Mouse (Mus musculus) hindbrain, embryonic 10.5 days (tissue): ENCODE results near the gene Galnt9. TPM values are rescaled to one million over a fixed set of nuclear protein-coding genes. Genes with fewer than 3 reads are reported as not detected.

Experiments
- DNase-seq: peaks from one replicate; pipeline ENCODE4 v3.0.0-alpha.2; 2017; ENCODE audit warnings: low spot score
- H3K27ac ChIP-seq: fragments of 300-500 bp; sonication (generic); 2 replicates; pipeline ENCODE4 v1.5.1; 2016; ENCODE audit warnings: mild to moderate bottlenecking, moderate library complexity
- H3K27me3 ChIP-seq: fragments of 300-500 bp; sonication (generic); 2 replicates; pipeline ENCODE4 v1.6.1; 2016; ENCODE audit warnings: mild to moderate bottlenecking; ENCODE audit not compliant: poor library complexity, insufficient read depth, severe bottlenecking
- H3K36me3 ChIP-seq: fragments of 300-500 bp; sonication (generic); 2 replicates; pipeline ENCODE4 v1.6.1; 2016; ENCODE audit warnings: mild to moderate bottlenecking, moderate library complexity
- H3K4me1 ChIP-seq: fragments of 300-500 bp; sonication (generic); replicated peaks from 2 replicates; pipeline ENCODE4 v1.6.1; 2016; ENCODE audit warnings: mild to moderate bottlenecking
- H3K4me3 ChIP-seq: fragments of 300-500 bp; sonication (generic); 2 replicates; pipeline ENCODE4 v1.5.1; 2016; ENCODE audit warnings: mild to moderate bottlenecking, moderate library complexity
- H3K9me3 ChIP-seq: fragments of 300-500 bp; sonication (generic); 2 replicates; pipeline ENCODE4 v1.6.1; 2016; ENCODE audit warnings: mild to moderate bottlenecking, moderate library complexity
- WGBS: fragments of 180-500 bp; shearing (Covaris S2); methylation state at CpG from one replicate; pipeline ENCODE4 v1.1.7; 2016; 5-methylcytosine and 5-hydroxymethylcytosine counted together
- polyA plus RNA-seq: library from polyadenylated mRNA; unstranded; fragments of >200 nt; fragmentation: Nextera tagmentation; extraction: Ambion mirVana; gene quantifications from 2 replicates; pipeline ENCODE4 v1.2.1, GENCODE M21; 2016

Galnt9 gene
- polyA plus RNA-seq, 1 experiment from 2014 or later, result 6.4 TPM

DNA sequence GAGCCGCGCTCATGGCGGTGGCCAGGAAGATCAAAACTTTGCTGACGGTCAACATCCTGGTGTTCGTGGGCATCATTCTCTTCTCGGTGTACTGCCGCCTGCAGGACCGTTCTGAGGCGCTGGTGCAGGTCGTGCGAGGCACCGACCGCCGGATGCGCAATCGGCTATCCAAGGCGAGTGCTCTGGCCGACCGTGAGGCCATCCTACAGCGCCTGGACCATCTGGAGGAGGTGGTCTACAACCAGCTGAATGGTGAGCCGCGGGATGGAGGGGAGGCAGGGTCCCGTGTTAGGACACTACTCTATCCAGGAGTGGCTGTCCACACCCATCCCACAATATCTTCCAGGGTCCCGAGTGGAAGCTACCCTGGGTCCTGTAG is 525 bp downstream of the Galnt9 start:
- Histone ChIP-seq H3K4me3 (peak overlapping the region; percentile 59), H3K9me3 (no peaks in the 10 kb centered on the region), H3K27ac (peak overlapping the region; percentile 57), H3K4me1 (peaks cover 31% of the 10 kb centered on the region), H3K36me3 (no peaks in the 10 kb centered on the region), H3K27me3 (peaks cover 70% of the 10 kb centered on the region)
- no peak for DNase-seq
- WGBS, result 3% methylated on average over 24 of the region's 24 CpGs

DNA sequence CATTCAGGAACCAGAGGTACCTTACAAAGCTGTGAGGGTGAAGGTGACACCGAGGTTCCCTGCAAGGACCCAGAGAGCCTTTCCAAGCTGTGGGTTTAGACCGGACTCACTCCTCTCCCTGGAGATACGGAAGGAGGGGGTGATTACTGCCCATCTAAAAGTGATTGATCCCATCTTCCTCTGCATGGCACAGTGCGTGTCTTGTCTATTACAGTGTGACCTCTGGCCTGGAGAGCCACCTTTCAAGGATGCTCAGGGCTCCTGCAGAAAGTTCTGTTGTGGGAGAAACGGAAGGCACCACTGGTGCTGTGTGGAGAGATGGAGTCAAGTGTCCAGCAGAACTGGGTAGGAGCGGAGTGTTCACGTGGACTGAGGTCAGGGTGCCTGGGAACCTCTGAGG is 1.2 kb downstream of the Galnt9 start:
- no peak for DNase-seq
- Histone ChIP-seq H3K4me1 (peaks cover 31% of the 10 kb centered on the region), H3K27me3 (peaks cover 66% of the 10 kb centered on the region), H3K27ac (no peak overlapping the region), H3K9me3 (no peaks in the 10 kb centered on the region), H3K36me3 (no peaks in the 10 kb centered on the region), H3K4me3 (peak overlapping the region; percentile 59)
- WGBS, result 81% methylated on average over 7 of the region's 7 CpGs

DNA sequence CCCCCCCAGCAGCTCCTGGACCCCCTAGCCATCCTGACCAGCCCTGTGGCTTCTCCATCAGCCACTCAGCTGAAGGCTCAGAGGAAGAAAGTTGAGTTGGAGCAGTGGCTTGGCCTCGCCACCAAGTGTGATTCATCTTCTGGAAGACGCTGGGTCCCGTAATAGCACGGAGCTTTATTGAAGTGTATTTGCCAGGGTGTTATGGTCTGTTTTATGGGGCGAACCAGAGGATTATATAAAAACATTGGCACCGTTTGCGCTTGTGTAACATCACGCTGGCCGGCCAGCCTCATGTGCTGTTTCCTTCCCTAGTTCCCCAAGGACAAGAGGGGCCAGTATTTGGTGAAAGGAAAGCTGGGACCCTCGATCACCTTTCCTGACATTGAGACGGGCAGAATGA is 2.0 kb downstream of the Galnt9 start:
- no peak for DNase-seq
- Histone ChIP-seq H3K4me3 (peak overlapping the region; percentile 59; the same call in 1 of the 2 replicates), H3K27ac (no peak overlapping the region), H3K27me3 (peaks cover 61% of the 10 kb centered on the region), H3K4me1 (peaks cover 34% of the 10 kb centered on the region), H3K9me3 (no peaks in the 10 kb centered on the region), H3K36me3 (no peaks in the 10 kb centered on the region)
- WGBS, result 87% methylated on average over 11 of the region's 11 CpGs

DNA sequence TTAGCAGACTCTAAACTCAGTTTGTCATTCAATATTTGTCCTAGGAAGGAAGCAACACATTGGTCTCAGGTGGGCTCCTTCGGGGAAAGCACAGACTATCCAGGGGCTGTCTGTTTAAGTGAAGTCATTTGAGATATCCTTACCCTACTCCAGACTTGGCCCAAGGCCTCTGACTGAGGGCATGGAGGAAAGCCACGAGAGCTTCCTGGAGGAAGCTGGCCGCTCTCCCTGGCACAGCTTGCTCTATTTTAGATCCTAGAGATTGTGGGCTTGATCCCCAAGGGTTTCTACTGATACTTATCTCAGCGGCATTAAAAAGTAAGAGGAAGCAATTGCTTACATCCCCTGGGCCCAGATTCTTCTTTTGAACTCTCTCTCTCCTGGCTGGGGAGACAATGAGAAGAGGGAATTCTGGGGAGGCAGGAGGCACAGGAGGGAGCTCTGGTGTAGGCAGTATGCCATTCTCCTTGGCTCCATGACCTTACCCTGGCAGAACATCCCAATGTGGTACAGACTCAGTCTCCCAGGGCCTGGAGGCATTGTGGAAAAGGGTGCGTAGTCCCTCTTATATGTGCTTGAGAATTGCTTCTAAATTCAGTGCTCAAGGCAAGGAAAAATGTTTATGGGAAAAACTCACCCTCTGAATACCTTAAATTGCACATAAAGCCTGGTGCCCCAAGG is 2.7 kb downstream of the Galnt9 start:
- H3K27me3 ChIP-seq, result peaks cover 57% of the 10 kb centered on the region
- H3K27ac ChIP-seq, result no peak overlapping the region
- no peaks in the 10 kb centered on the region for H3K36me3 ChIP-seq
- H3K9me3 ChIP-seq, result no peaks in the 10 kb centered on the region
- H3K4me1 ChIP-seq, result peaks cover 36% of the 10 kb centered on the region
- H3K4me3 ChIP-seq, result no peak overlapping the region
- DNase-seq, result no peak
- WGBS, result 80% methylated on average over 5 of the region's 5 CpGs

DNA sequence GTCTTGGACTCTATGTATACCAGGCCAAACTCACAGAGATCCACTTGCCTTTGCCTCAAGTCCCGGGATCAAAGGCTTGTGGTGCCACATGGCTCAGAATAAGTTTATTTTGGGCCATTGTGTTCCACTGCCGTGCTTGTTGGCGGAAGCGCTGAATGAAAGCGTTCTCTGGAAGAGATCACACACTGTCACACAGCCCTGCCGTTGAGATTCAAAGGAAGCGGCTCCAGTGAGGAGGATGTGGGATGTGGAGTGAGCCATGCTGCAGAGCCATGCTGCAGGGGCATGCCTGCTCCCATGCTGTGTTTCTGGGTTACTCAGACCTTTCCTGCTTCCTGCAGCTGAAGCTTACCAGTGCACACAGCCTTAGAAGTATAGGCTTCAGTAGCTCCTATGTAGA is 4.3 kb downstream of the Galnt9 start:
- H3K9me3 ChIP-seq, result no peaks in the 10 kb centered on the region
- no peaks in the 10 kb centered on the region for H3K36me3 ChIP-seq
- no peak for DNase-seq
- H3K4me3 ChIP-seq, result no peak overlapping the region
- no peak overlapping the region for H3K27ac ChIP-seq
- H3K4me1 ChIP-seq, result peaks cover 39% of the 10 kb centered on the region
- H3K27me3 ChIP-seq, result peaks cover 42% of the 10 kb centered on the region
- 33% methylated on average over 7 of the region's 7 CpGs for WGBS

DNA sequence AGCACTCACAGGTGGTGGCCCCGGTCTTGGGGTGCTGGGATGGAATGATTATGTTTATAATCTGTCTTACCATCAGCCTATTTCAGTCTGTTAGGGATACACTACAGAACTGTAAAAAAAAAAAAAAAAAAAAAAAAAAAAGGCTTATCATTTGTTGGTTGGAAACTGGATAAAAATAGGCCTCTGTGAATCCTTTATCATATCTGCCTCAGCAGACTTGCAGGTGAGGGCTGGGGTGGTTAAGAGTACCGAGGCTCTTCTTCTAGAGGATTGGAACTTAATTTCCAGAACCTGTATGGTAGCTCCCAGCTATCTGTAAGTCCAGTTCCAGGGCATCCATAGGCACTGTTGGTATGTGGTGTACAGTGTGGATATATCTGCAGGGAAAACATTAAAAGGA is 6.0 kb downstream of the Galnt9 start:
- no peak for DNase-seq
- Histone ChIP-seq H3K27me3 (peaks cover 25% of the 10 kb centered on the region), H3K36me3 (no peaks in the 10 kb centered on the region), H3K4me1 (peaks cover 24% of the 10 kb centered on the region; the same call in 1 of the 2 replicates), H3K9me3 (no peaks in the 10 kb centered on the region), H3K27ac (no peak overlapping the region), H3K4me3 (no peak overlapping the region)
- 86% methylated on average over 2 of the region's 2 CpGs for WGBS

DNA sequence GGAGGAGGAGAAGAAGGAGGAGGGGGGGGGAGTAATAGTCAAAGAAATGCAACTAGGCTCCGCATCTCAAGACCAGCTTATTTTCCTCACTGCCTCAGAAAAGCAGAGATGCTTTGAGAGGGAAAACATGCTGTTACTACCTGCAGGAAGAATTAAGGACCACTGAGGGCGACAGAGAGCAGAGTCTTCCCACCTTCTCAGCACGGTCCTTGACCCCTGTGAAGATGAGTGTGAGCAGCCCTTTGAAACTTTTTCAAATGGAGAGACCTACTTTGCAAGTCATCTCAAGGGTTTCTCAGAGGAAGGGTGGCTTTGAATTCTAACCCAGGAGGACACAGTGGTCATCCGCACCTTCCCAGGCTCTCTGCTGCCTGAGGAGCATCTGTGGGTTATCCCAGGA is 6.7 kb downstream of the Galnt9 start:
- 30% methylated on average over 4 of the region's 4 CpGs for WGBS
- no peak for DNase-seq

DNA sequence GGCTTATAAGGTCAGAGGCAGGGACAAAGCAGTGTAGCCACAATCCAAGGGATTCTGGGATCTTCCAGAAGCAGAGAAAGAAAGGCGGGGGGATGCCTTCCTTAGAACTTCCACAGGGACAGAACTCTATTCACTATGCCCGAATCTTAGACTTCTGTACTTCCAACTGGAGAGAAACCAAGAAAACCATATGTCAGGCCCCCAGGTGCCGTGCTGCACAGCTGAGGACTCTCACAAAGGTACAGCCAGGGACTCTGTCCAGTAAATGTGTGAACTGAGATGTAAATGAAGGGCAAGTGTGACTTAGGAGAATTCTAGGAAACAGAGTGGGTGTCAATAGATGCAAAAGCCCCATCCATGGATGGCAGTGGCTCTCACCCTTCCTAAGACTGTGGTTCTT is 7.8 kb downstream of the Galnt9 start:
- H3K4me1 ChIP-seq, result peaks cover 14% of the 10 kb centered on the region; the same call in 1 of the 2 replicates
- no peak overlapping the region for H3K27ac ChIP-seq
- H3K27me3 ChIP-seq, result peaks cover 7% of the 10 kb centered on the region
- 71% methylated on average over 3 of the region's 3 CpGs for WGBS
- no peaks in the 10 kb centered on the region for H3K9me3 ChIP-seq
- H3K4me3 ChIP-seq, result no peak overlapping the region
- no peak for DNase-seq
- H3K36me3 ChIP-seq, result no peaks in the 10 kb centered on the region

More for the DNA sequence above, 6.7 kb downstream of the Galnt9 start:
- Histone ChIP-seq H3K27ac (no peak overlapping the region), H3K4me1 (peaks cover 17% of the 10 kb centered on the region; the same call in 1 of the 2 replicates), H3K4me3 (no peak overlapping the region), H3K9me3 (no peaks in the 10 kb centered on the region), H3K36me3 (no peaks in the 10 kb centered on the region), H3K27me3 (peaks cover 18% of the 10 kb centered on the region)

DNA sequence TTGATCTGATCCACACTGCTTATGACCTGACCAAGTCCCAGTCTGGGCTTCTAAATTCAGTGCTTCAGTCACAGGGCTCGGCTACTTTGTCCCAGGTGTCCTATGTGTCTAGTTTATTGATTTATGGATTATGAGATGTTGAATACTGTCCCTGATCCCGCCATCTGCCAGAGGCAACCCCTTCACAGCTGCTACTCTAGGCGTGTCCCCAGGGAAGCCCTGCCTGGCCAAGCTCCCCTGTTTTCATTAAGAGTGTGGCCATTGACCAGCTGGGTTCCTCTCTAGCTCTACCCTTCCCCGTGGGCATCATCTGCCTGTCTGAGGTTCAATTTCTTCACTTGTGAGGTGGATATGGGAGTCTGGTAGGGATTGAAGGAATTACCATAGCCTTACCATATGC is 9.2 kb downstream of the Galnt9 start:
- Histone ChIP-seq H3K27me3 (no peaks in the 10 kb centered on the region), H3K9me3 (no peaks in the 10 kb centered on the region), H3K36me3 (no peaks in the 10 kb centered on the region), H3K4me3 (no peak overlapping the region), H3K27ac (no peak overlapping the region), H3K4me1 (peaks cover 15% of the 10 kb centered on the region; the same call in 1 of the 2 replicates)
- WGBS, result 71% methylated on average over 4 of the region's 4 CpGs
- DNase-seq, result peak; percentile 56

DNA sequence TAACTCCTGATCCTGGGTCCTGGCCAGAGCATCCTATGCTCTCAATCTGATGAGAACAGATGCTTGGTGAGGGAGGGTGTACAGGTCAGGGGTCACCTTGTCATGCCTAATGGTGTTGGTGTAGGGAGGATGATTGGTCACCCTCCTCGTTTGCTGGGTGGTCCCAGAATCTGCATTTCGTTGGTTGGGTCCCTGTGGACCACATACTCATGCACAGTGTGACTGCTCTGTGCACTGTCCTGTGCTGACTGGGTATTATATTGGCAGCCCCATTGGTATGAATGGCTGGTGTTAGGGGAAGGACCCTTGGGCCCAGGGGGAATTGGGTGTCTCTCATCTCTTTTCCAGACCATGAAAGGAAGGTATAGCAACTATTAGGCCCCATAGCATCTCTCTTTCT is 11.0 kb downstream of the Galnt9 start:
- H3K36me3 ChIP-seq, result no peaks in the 10 kb centered on the region
- H3K27ac ChIP-seq, result no peak overlapping the region
- DNase-seq, result no peak
- H3K4me1 ChIP-seq, result peaks cover 12% of the 10 kb centered on the region; the same call in 1 of the 2 replicates
- no peak overlapping the region for H3K4me3 ChIP-seq
- no peaks in the 10 kb centered on the region for H3K27me3 ChIP-seq
- 66% methylated on average over 2 of the region's 2 CpGs for WGBS
- no peaks in the 10 kb centered on the region for H3K9me3 ChIP-seq

DNA sequence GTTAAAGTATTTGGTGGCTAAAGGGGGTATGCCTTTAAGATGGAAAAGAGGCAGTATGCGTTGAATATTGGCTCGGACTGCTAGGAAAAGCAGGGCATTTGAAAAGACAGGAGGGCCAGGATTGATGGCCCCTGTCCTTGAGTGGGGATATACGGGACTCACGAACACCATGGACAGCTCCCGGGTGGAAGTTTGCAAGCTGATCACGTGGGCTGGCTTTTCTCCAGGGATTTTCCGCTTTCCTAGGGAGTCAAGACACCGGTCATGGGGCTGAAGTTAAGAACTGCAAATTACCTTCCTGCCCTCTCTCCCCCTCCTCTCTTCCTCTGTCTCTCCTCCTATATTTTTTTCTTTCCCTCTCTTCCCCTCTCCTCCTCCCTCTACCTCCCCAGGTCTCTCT is 14.2 kb downstream of the Galnt9 start:
- no peak for DNase-seq
- 17% methylated on average over 8 of the region's 8 CpGs for WGBS
- no peaks in the 10 kb centered on the region for H3K27me3 ChIP-seq

DNA sequence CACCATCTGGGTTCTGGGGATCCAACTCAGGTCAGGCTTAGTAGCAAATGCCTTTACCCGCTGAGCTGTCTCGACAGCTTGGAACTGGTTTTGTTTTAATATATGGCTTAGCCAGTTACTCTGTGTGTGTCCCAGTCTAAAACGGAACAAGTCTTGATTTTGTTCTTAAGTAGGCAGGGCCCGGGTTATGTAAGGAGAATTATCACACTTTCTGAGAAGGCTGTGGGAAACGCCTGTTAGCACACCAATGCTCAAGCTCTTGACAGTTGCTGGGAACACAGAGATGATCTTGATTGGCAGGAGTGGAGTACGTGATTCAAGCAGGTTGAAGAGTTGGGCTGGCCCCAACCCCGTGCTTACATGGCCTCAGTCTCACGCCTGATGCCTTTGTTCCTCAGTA is 15.5 kb downstream of the Galnt9 start:
- no peaks in the 10 kb centered on the region for H3K36me3 ChIP-seq
- H3K27ac ChIP-seq, result no peak overlapping the region
- no peaks in the 10 kb centered on the region for H3K9me3 ChIP-seq
- H3K27me3 ChIP-seq, result no peaks in the 10 kb centered on the region
- no peak overlapping the region for H3K4me3 ChIP-seq
- WGBS, result 91% methylated on average over 8 of the region's 8 CpGs
- no peak for DNase-seq
- peaks cover 4% of the 10 kb centered on the region; the same call in 1 of the 2 replicates for H3K4me1 ChIP-seq

More for the DNA sequence above, 14.2 kb downstream of the Galnt9 start:
- no peak overlapping the region for H3K4me3 ChIP-seq
- no peaks in the 10 kb centered on the region for H3K9me3 ChIP-seq
- H3K27ac ChIP-seq, result no peak overlapping the region
- H3K36me3 ChIP-seq, result no peaks in the 10 kb centered on the region
- 0 out of 2 replicates have a peak, but pooled peaks cover 4% of the 10 kb centered on the region for H3K4me1 ChIP-seq

DNA sequence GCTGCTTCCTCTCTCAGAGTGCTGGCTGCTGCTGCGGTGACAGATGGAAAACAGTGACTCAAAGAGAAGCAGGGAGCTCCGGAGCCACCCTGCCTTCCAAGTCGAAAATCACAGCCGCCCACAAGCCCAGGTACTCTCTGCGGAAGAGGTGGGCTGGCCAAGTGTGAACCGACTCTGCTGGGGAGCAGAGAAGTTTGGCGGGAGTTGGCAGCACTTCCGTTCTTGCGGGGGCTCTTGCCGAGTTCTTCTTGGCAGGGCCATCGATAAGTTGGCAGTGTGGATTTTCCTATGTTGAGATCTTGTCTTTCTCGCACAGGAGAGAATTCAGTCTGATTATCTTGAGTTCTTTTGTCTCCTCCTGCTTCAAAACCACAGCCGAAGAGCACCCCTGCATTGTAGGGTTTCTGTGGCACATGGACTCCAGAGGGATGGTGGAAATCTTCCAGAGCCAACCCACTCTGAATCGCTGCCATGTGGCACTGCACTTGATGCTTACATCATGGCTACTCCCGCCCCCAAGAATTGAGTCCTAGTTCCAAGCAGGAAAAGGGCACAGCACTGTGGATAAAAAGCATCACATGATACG is 18.7 kb downstream of the Galnt9 start:
- no peaks in the 10 kb centered on the region for H3K36me3 ChIP-seq
- no peak overlapping the region for H3K27ac ChIP-seq
- no peaks in the 10 kb centered on the region for H3K9me3 ChIP-seq
- H3K27me3 ChIP-seq, result no peaks in the 10 kb centered on the region
- H3K4me3 ChIP-seq, result no peak overlapping the region
- 88% methylated on average over 16 of the region's 16 CpGs for WGBS
- H3K4me1 ChIP-seq, result peaks cover 15% of the 10 kb centered on the region
- no peak for DNase-seq
